Mouse (Mus musculus) C2C12 (cell line): ENCODE data around the gene Retreg1.

Experiments used
- CEBPB ChIP-seq: IDR thresholded peaks from one replicate; pipeline ENCODE4 v1.6.1; 2011; ENCODE audit warnings: low read depth, mild to moderate bottlenecking, control low read depth, moderate library complexity
- CTCF ChIP-seq: IDR thresholded peaks from one replicate; pipeline ENCODE4 v1.5.1; 2011; ENCODE audit not compliant: control insufficient read depth, insufficient read depth, insufficient read length
- FOSL1 ChIP-seq: IDR thresholded peaks from one replicate; pipeline ENCODE4 v1.8.0; 2011; ENCODE audit warnings: mild to moderate bottlenecking, low read length; ENCODE audit not compliant: poor library complexity, insufficient read depth, severe bottlenecking
- MAX ChIP-seq: IDR thresholded peaks from one replicate; pipeline ENCODE4 v1.6.1; 2011; ENCODE audit warnings: mild to moderate bottlenecking, control low read depth
- MYOD1 ChIP-seq: IDR thresholded peaks from one replicate; pipeline ENCODE4 v1.6.1; 2011; ENCODE audit warnings: low read depth; ENCODE audit not compliant: control insufficient read depth, insufficient read length
- MYOG ChIP-seq: IDR thresholded peaks from one replicate; pipeline ENCODE4 v1.6.1; 2011; ENCODE audit not compliant: control insufficient read depth, insufficient read length; ENCODE audit errors: extremely low read depth
- USF1 ChIP-seq: IDR thresholded peaks from one replicate; pipeline ENCODE4 v1.6.1; 2011; ENCODE audit warnings: low read depth, mild to moderate bottlenecking, control low read depth, moderate library complexity

DNA sequence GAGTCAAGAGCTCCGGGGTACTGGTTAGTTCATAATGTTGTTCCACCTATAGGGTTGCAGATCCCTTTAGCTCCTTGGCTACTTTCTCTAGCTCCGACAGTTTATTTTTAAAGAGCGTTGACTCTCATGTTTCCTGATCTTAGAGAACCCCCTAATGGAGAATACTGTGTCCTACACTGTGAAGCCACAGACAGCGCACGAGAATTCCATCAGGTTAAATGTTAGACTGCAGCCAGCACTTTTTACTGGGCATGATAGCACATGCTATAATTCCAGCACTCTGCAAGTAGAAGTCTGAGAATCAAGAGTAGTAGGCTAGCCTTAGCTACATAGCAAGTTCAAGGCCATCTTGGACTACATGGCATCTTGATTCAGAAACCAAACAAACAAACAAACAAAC lies 116.4 kb downstream of the Retreg1 start:
- no peak for TF ChIP-seq MAX
- TF ChIP-seq CTCF: no peak
- no peak for TF ChIP-seq USF1
- TF ChIP-seq CEBPB: no peak
- no peak for TF ChIP-seq MYOD1
- TF ChIP-seq MYOG: no peak
- no peak for TF ChIP-seq FOSL1
